In genomic region chr6:34034577-34035461, GRCm38 (mm10) we compare ENCODE assay signal across 13 mouse cellular contexts. TPM values are rescaled to one million over a fixed set of nuclear protein-coding genes. Genes with fewer than 3 reads are reported as not detected.
DNase-seq lines count a peak whose midpoint lies in the region; ATAC-seq and TF ChIP-seq lines count a peak whose summit lies in the region.
"Had no signal": no experiment of that assay in that cellular context is flagged by ENCODE, and none has a peak within 500 bp of the region (broad histone marks: within the 10 kb centered on the region; RNA-seq: fewer than 3 reads in every experiment).

No protein-coding gene starts in this region.

- no peaks in the 10 kb centered on the region for H3K9me3 ChIP-seq in liver, embryonic 14.5 days (ENCODE audit: control insufficient read depth, low read length)
- H3K9me3 ChIP-seq: midbrain, embryonic 12.5 days had no signal

- TF ChIP-seq EP300 in liver, embryonic 14.5 days (IDR thresholded peaks at IDR 0.05; ENCODE audit: low read depth): no peak

- H3K27ac ChIP-seq in liver, embryonic 14.5 days: no peak overlapping the region
- H3K27ac ChIP-seq: hindbrain, postnatal 0 days; left cerebral cortex, adult 2 months; midbrain, embryonic 12.5 days had no signal

- DNase-seq in embryo, embryonic 10.5 days (ENCODE audit: low spot score): peak; percentile 19
- DNase-seq in embryo, embryonic 9.5 days (ENCODE audit: extremely low spot score): no peak
- peak; percentile 9 for DNase-seq in kidney, adult 9 months
- no peak for DNase-seq in kidney, adult 8-10 months
- peak; percentile 46 for DNase-seq in forelimb bud, embryonic 11.5 days (ENCODE audit: low read depth, low spot score)
- DNase-seq in liver, embryonic 14.5 days (ENCODE audit: low read depth in 3 of 3, low spot score in 3 of 3): peak in 2 of 3 experiments; percentile 3 to 12
- no peak for DNase-seq in left cerebral cortex, postnatal 4 days
- DNase-seq in frontal cortex, postnatal 36 days (ENCODE audit: low spot score in 2 of 2): no peak
- DNase-seq: adrenal gland, postnatal 36 days; cerebellum, postnatal 25 days had no signal

- no peak for TF ChIP-seq CTCF in liver, embryonic 14.5 days (IDR thresholded peaks at IDR 0.05; ENCODE audit: low read depth)

- WGBS in liver, embryonic 14.5 days (ENCODE audit: insufficient replicate concordance): 15% methylated on average over 15 of the region's 15 CpGs

- intact Hi-C loops in left cerebral cortex, postnatal 4 days (cut with DNase I): no loop called here

- no peak for ATAC-seq in liver, embryonic 14.5 days (ENCODE audit: insufficient read depth)
- ATAC-seq: hindbrain, postnatal 0 days had no signal

- H3K36me3 ChIP-seq in liver, embryonic 14.5 days (replicated peaks; ENCODE audit: control insufficient read depth, insufficient read depth, low read depth): no peaks in the 10 kb centered on the region
- H3K36me3 ChIP-seq: midbrain, embryonic 12.5 days had no signal

- no peak overlapping the region for H3K9ac ChIP-seq in liver, embryonic 14.5 days (replicated peaks)
- H3K9ac ChIP-seq: midbrain, embryonic 12.5 days had no signal

- no peaks in the 10 kb centered on the region for H3K27me3 ChIP-seq in liver, embryonic 14.5 days (ENCODE audit: control insufficient read depth, insufficient read depth, low read length)
- H3K27me3 ChIP-seq: midbrain, embryonic 12.5 days had no signal

- no peak overlapping the region for H3K4me3 ChIP-seq in liver, embryonic 14.5 days (ENCODE audit: insufficient read depth in 1 of 2, low read depth in 2 of 2, low read length in 2 of 2)
- H3K4me3 ChIP-seq: left cerebral cortex, adult 2 months; midbrain, embryonic 12.5 days had no signal

- H3K4me2 ChIP-seq in liver, embryonic 14.5 days (ENCODE audit: low read depth): no peak overlapping the region
- H3K4me2 ChIP-seq: midbrain, embryonic 12.5 days had no signal

- peaks cover 3 to 16% of the 10 kb centered on the region in 2 experiments; a peak in 2 of 4 replicates for H3K4me1 ChIP-seq in liver, embryonic 14.5 days (replicated peaks; ENCODE audit: control insufficient read depth in 2 of 2, insufficient read depth in 2 of 2, low read length in 1 of 2)

RNA-seq across cellular contexts. Expression of gene Lrguk, which starts 5.6 kb away (rescaled TPM):
- 0.01 and 0.02 TPM in 2 replicates for polyA plus RNA-seq in liver, embryonic 14.5 days (2012; rRNA removed)
- polyA plus RNA-seq in liver, embryonic 14.5 days (2014; fragmentation: Nextera tagmentation; extraction: Ambion mirVana): 0.01 TPM in 1 of 2 replicates, not detected in the other
- total RNA-seq in left cerebral cortex, postnatal 4 days (2021): 1 to 10 TPM; 2.2 to 2.5 TPM

Comparison
In these comparisons a context has a peak if more than half of its experiments do, and no peak if none do; other contexts are left out.
1. DNase-seq: peak in embryo, embryonic 10.5 days (single experiment), kidney, adult 9 months (single experiment), forelimb bud, embryonic 11.5 days (single experiment) and liver, embryonic 14.5 days (2 of 3); none in embryo, embryonic 9.5 days (single experiment), kidney, adult 8-10 months (0 of 2), left cerebral cortex, postnatal 4 days (single experiment) and frontal cortex, postnatal 36 days (0 of 2).